Mouse (Mus musculus) liver, postnatal 0 days (tissue): ENCODE results near the gene Rnf17.

Experiments used
- CTCF ChIP-seq: sonication (generic); IDR thresholded peaks from 2 replicates; pipeline ENCODE4 v1.5.1; 2016; ENCODE audit warnings: antibody characterized with exemption, low read depth
- EP300 ChIP-seq: IDR thresholded peaks from 2 replicates; pipeline ENCODE4 v1.6.1; 2016; ENCODE audit warnings: antibody characterized with exemption, low read depth, mild to moderate bottlenecking

- TF ChIP-seq EP300, result no peak
- TF ChIP-seq CTCF, result no peak
Observed at GRCm38 (mm10) chr14:56552924-56553323, 150.5 kb downstream of the Rnf17 start.
